Mouse (Mus musculus): ENCODE results near the gene Itga10. TPM values are rescaled to one million over a fixed set of nuclear protein-coding genes. Genes with fewer than 3 reads are reported as not detected.
A peak's percentile ranks its signal among the peaks of the same experiment; 100 is the strongest.

Itga10 gene
- polyA plus RNA-seq (2014; fragmentation: Nextera tagmentation; extraction: Ambion mirVana), result 1.3 TPM in 2 replicates

DNA sequence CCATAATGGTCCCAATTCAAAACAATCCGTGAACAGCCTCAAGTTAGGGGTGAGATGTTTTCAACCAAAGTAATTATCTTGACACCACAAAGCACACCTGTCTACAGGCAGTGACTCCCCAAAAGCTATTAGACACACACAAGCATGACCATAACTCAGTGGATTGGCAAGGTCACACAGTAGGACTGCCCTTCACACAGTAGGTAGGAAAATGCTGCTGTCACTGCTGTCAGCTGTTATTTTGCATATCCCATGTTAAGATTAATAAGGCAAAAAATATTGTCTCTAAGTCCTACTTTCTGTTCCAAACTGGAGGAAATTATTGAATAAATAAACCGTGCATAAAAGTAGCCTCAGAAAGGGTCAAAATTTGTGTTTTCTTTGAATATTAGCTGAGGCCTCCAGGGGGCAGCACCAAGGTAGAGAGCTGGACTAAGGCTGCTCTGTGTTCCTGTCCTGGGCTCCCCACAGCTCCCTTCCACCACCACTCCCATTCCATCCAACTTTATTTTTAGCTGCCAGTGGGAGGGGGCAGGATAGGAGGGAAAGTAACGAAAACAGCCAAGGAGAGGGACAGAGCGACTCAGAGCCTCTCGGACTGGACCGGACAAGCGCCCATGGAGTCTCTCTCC, at the start of gene Itga10:
Gene Itga10, plus strand, starts transcription at position 567 of the 632 bp plus-strand sequence.
- Histone ChIP-seq H3K4me2 (ENCODE audit: low read length) (peak within 1 kb of the TSS; percentile 36), H3K4me3 (ENCODE audit: control insufficient read depth in 1 of 2, insufficient read depth in 1 of 2, low read depth in 1 of 2, low read length in 2 of 2) (peak within 1 kb of the TSS in 1 of 2 experiments; percentile 4; a peak in 1 of 4 replicates), H3K9ac (ENCODE audit: low read length) (peak within 1 kb of the TSS; percentile 22; the same call in 1 of the 2 replicates)

GRCm38 (mm10) chr3:96595661-96596060, 49.7 kb upstream of the Itga10 start:
- H3K27ac ChIP-seq (replicated peaks in 1 of 2; ENCODE audit: control insufficient read depth in 1 of 2, insufficient read depth in 1 of 2, low read depth in 2 of 2, low read length in 2 of 2), result peak overlapping the region; percentile 79 to 82; a peak in 2 of 4 replicates
- 26% methylated on average over 6 of the region's 6 CpGs for WGBS
- no peaks in the 10 kb centered on the region for H3K27me3 ChIP-seq (ENCODE audit: control insufficient read depth, insufficient read depth, low read length)
- no peaks in the 10 kb centered on the region for H3K9me3 ChIP-seq (ENCODE audit: control insufficient read depth, low read length)
- peak overlapping the region; percentile 96 for H3K4me2 ChIP-seq (ENCODE audit: low read length)
- no peak for ATAC-seq (ENCODE audit: insufficient number of reproducible peaks, insufficient read depth, low FRiP score, low read depth)
- H3K9ac ChIP-seq (ENCODE audit: low read length), result peak overlapping the region; percentile 88
- no peaks in the 10 kb centered on the region for H3K36me3 ChIP-seq (ENCODE audit: control insufficient read depth, insufficient read depth, low read length)
- H3K4me3 ChIP-seq (ENCODE audit: control insufficient read depth in 1 of 2, insufficient read depth in 1 of 2, low read depth in 1 of 2, low read length in 2 of 2), result peak overlapping the region; percentile 49 to 51; a peak in 3 of 4 replicates
- peaks cover 8 to 45% of the 10 kb centered on the region in 2 experiments; a peak in 3 of 4 replicates for H3K4me1 ChIP-seq (ENCODE audit: control insufficient read depth in 2 of 2, insufficient read depth in 2 of 2, low read length in 2 of 2)

More for the DNA sequence above, at the start of gene Itga10:
- Histone ChIP-seq H3K27me3 (ENCODE audit: control insufficient read depth, insufficient read depth, low read length) (no peaks in the 10 kb centered on the region), H3K36me3 (ENCODE audit: control insufficient read depth, insufficient read depth, low read length) (peaks cover 38% of the 10 kb centered on the region), H3K27ac (replicated peaks in 1 of 2; ENCODE audit: control insufficient read depth in 1 of 2, insufficient read depth in 1 of 2, low read depth in 2 of 2, low read length in 2 of 2) (no peak within 1 kb of the TSS), H3K9me3 (ENCODE audit: control insufficient read depth, low read length) (no peaks in the 10 kb centered on the region), H3K4me1 (ENCODE audit: control insufficient read depth in 2 of 2, insufficient read depth in 2 of 2, low read length in 2 of 2) (peaks cover 3 to 11% of the 10 kb centered on the region in 2 experiments; a peak in 3 of 4 replicates)
- ATAC-seq (ENCODE audit: insufficient number of reproducible peaks, insufficient read depth, low FRiP score, low read depth), result no peak
- WGBS, result 34% methylated on average over 7 of the region's 7 CpGs

DNA sequence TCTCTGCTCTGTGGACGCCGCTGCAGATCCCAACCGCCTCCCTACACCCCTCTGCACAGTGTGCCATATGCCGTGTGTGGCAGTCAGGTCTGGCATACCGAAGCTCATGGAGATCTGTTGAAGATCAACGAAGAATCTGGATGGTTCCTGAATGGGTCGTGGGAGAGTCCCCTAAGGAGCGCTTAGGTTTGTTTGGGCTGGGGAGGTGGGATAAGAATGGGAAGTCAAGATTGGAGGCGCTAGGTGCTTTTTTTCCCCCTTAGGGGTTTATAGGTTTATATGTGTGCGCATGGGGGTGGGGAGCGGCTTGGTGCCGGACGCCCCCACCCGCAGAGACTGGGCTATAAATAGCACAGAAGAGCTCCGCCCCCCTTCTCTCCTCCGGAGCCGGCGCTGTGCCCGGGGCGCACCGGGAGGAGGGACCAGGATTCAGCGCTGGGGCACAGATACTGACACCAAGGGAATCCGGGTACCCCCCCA, 49.1 kb upstream of the Itga10 start, which contains the start of gene Ankrd34a:
Gene Ankrd34a, plus strand, starts transcription at position 409 of the 480 bp plus-strand sequence.
- under 1% methylated on average over 18 of the region's 23 CpGs for WGBS
- Histone ChIP-seq H3K36me3 (ENCODE audit: control insufficient read depth, insufficient read depth, low read length) (no peaks in the 10 kb centered on the region), H3K4me1 (ENCODE audit: control insufficient read depth in 2 of 2, insufficient read depth in 2 of 2, low read length in 2 of 2) (peaks cover 8 to 46% of the 10 kb centered on the region in 2 experiments; a peak in 3 of 4 replicates), H3K9ac (ENCODE audit: low read length) (peak within 1 kb of the TSS; percentile 88), H3K27ac (replicated peaks in 1 of 2; ENCODE audit: control insufficient read depth in 1 of 2, insufficient read depth in 1 of 2, low read depth in 2 of 2, low read length in 2 of 2) (peak within 1 kb of the TSS; percentile 79 to 82), H3K4me2 (ENCODE audit: low read length) (peak within 1 kb of the TSS; percentile 96), H3K27me3 (ENCODE audit: control insufficient read depth, insufficient read depth, low read length) (no peaks in the 10 kb centered on the region), H3K4me3 (ENCODE audit: control insufficient read depth in 1 of 2, insufficient read depth in 1 of 2, low read depth in 1 of 2, low read length in 2 of 2) (peak within 1 kb of the TSS; percentile 49 to 51), H3K9me3 (ENCODE audit: control insufficient read depth, low read length) (no peaks in the 10 kb centered on the region)
- ATAC-seq (ENCODE audit: insufficient number of reproducible peaks, insufficient read depth, low FRiP score, low read depth), result 0 out of 2 replicates have a peak, but pooled peaks have one; percentile 20

- H3K27me3 ChIP-seq (ENCODE audit: control insufficient read depth, insufficient read depth, low read length), result no peaks in the 10 kb centered on the region
- peaks cover 8 to 47% of the 10 kb centered on the region in 2 experiments; a peak in 3 of 4 replicates for H3K4me1 ChIP-seq (ENCODE audit: control insufficient read depth in 2 of 2, insufficient read depth in 2 of 2, low read length in 2 of 2)
- H3K9ac ChIP-seq (ENCODE audit: low read length), result peak overlapping the region; percentile 88
- WGBS, result 3% methylated on average over 10 of the region's 12 CpGs
- H3K4me2 ChIP-seq (ENCODE audit: low read length), result peak overlapping the region; percentile 96
- H3K4me3 ChIP-seq (ENCODE audit: control insufficient read depth in 1 of 2, insufficient read depth in 1 of 2, low read depth in 1 of 2, low read length in 2 of 2), result peak overlapping the region; percentile 49 to 51
- no peaks in the 10 kb centered on the region for H3K36me3 ChIP-seq (ENCODE audit: control insufficient read depth, insufficient read depth, low read length)
- no peaks in the 10 kb centered on the region for H3K9me3 ChIP-seq (ENCODE audit: control insufficient read depth, low read length)
- ATAC-seq (ENCODE audit: insufficient number of reproducible peaks, insufficient read depth, low FRiP score, low read depth), result no peak
- H3K27ac ChIP-seq (replicated peaks in 1 of 2; ENCODE audit: control insufficient read depth in 1 of 2, insufficient read depth in 1 of 2, low read depth in 2 of 2, low read length in 2 of 2), result peak overlapping the region in 1 of 2 experiments; percentile 82; a peak in 2 of 4 replicates
Measured at GRCm38 (mm10) chr3:96596855-96597254, 48.5 kb upstream of the Itga10 start.

DNA sequence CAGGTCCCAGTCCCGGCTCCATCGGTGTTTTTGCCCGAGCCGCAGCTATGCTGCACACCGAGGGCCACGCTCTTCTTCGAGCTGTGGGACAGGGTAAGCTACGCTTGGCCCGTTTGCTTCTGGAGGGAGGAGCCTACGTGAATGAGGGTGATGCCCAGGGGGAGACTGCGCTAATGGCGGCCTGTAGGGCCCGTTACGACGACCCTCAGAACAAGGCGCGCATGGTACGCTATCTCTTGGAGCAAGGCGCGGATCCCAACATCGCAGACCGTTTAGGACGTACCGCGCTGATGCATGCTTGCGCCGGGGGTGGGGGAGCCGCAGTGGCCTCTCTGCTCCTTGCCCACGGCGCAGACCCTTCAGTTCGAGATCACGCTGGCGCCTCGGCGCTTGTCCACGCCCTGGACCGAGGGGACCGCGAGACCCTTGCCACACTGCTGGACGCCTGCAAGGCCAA, 47.9 kb upstream of the Itga10 start:
- Histone ChIP-seq H3K4me2 (ENCODE audit: low read length) (peak overlapping the region; percentile 96), H3K9ac (ENCODE audit: low read length) (peak overlapping the region; percentile 88), H3K4me1 (ENCODE audit: control insufficient read depth in 2 of 2, insufficient read depth in 2 of 2, low read length in 2 of 2) (peaks cover 8 to 48% of the 10 kb centered on the region in 2 experiments), H3K4me3 (ENCODE audit: control insufficient read depth in 1 of 2, insufficient read depth in 1 of 2, low read depth in 1 of 2, low read length in 2 of 2) (peak overlapping the region; percentile 49 to 51), H3K27me3 (ENCODE audit: control insufficient read depth, insufficient read depth, low read length) (no peaks in the 10 kb centered on the region), H3K27ac (replicated peaks in 1 of 2; ENCODE audit: control insufficient read depth in 1 of 2, insufficient read depth in 1 of 2, low read depth in 2 of 2, low read length in 2 of 2) (peak overlapping the region; percentile 79), H3K9me3 (ENCODE audit: control insufficient read depth, low read length) (no peaks in the 10 kb centered on the region), H3K36me3 (ENCODE audit: control insufficient read depth, insufficient read depth, low read length) (no peaks in the 10 kb centered on the region)
- 2% methylated on average over 40 of the region's 40 CpGs for WGBS
- ATAC-seq (ENCODE audit: insufficient number of reproducible peaks, insufficient read depth, low FRiP score, low read depth), result no peak

DNA sequence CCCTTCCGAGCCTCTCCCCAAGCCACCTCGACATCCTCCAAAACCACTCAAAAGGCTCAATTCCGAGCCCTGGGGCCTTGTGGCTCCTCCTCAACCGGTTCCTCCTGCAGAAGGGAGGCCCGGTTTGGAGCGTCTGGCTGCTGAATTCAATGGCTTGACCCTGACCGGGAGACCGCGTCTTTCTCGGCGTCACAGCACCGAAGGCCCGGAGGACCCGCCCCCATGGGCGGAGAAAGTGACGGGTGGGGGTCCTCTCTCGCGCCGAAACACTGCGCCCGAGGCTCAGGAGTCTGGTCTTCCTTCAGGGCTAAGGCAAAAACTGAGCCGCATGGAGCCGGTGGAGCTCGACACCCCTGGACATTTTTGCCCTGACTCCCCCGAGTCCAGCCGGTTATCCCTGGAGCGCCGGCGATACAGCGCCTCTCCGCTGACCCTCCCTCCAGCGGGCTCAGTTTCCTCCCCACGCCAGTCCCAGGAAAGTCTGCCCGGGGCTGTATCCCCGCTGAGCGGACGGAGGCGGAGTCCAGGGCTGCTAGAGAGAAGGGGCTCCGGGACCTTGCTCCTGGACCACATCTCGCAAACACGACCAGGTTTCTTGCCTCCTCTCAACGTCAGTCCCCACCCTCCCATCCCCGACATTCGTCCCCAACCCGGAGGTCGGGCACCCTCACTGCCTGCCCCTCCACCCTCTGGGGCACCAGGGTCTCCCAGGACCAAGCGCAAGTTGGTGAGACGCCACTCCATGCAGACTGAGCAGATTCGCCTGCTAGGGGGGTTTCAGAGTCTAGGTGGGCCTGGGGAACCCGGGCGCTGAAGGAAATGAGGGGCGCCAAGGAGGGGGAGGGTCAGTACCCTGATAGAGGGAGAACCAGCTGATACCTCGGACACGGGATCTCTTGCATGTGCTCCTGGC, 47.0 kb upstream of the Itga10 start:
- H3K27ac ChIP-seq (replicated peaks in 1 of 2; ENCODE audit: control insufficient read depth in 1 of 2, insufficient read depth in 1 of 2, low read depth in 2 of 2, low read length in 2 of 2), result peak overlapping the region; percentile 79

GRCm38 (mm10) chr3:96599069-96599393, 46.4 kb upstream of the Itga10 start:
- H3K36me3 ChIP-seq (ENCODE audit: control insufficient read depth, insufficient read depth, low read length), result peaks cover 10% of the 10 kb centered on the region; the same call in 1 of the 2 replicates
- H3K9ac ChIP-seq (ENCODE audit: low read length), result peak overlapping the region; percentile 88
- H3K27me3 ChIP-seq (ENCODE audit: control insufficient read depth, insufficient read depth, low read length), result no peaks in the 10 kb centered on the region
- peak overlapping the region; percentile 49 to 51; a peak in 2 of 4 replicates for H3K4me3 ChIP-seq (ENCODE audit: control insufficient read depth in 1 of 2, insufficient read depth in 1 of 2, low read depth in 1 of 2, low read length in 2 of 2)
- peak overlapping the region; percentile 96 for H3K4me2 ChIP-seq (ENCODE audit: low read length)
- H3K9me3 ChIP-seq (ENCODE audit: control insufficient read depth, low read length), result no peaks in the 10 kb centered on the region
- H3K4me1 ChIP-seq (ENCODE audit: control insufficient read depth in 2 of 2, insufficient read depth in 2 of 2, low read length in 2 of 2), result peaks cover 9 to 49% of the 10 kb centered on the region in 2 experiments
- no peak overlapping the region for H3K27ac ChIP-seq (replicated peaks in 1 of 2; ENCODE audit: control insufficient read depth in 1 of 2, insufficient read depth in 1 of 2, low read depth in 2 of 2, low read length in 2 of 2)
- 75% methylated on average over 8 of the region's 8 CpGs for WGBS
- no peak for ATAC-seq (ENCODE audit: insufficient number of reproducible peaks, insufficient read depth, low FRiP score, low read depth)

More for the DNA sequence above, 47.0 kb upstream of the Itga10 start:
- Histone ChIP-seq H3K36me3 (ENCODE audit: control insufficient read depth, insufficient read depth, low read length) (peaks cover 4% of the 10 kb centered on the region; the same call in 1 of the 2 replicates), H3K9ac (ENCODE audit: low read length) (peak overlapping the region; percentile 88), H3K9me3 (ENCODE audit: control insufficient read depth, low read length) (no peaks in the 10 kb centered on the region), H3K4me1 (ENCODE audit: control insufficient read depth in 2 of 2, insufficient read depth in 2 of 2, low read length in 2 of 2) (peaks cover 9 to 48% of the 10 kb centered on the region in 2 experiments), H3K4me2 (ENCODE audit: low read length) (peak overlapping the region; percentile 96), H3K4me3 (ENCODE audit: control insufficient read depth in 1 of 2, insufficient read depth in 1 of 2, low read depth in 1 of 2, low read length in 2 of 2) (peak overlapping the region; percentile 49 to 51), H3K27me3 (ENCODE audit: control insufficient read depth, insufficient read depth, low read length) (no peaks in the 10 kb centered on the region)
- 5% methylated on average over 54 of the region's 54 CpGs for WGBS
- no peak for ATAC-seq (ENCODE audit: insufficient number of reproducible peaks, insufficient read depth, low FRiP score, low read depth)
